Mouse (Mus musculus): ENCODE results near the gene Prkacb. TPM values are rescaled to one million over a fixed set of nuclear protein-coding genes. Genes with fewer than 3 reads are reported as not detected.

Prkacb gene
- 37.5 and 40.9 TPM in 2 replicates for polyA plus RNA-seq (2015; fragmentation: Nextera tagmentation; extraction: Ambion mirVana)

- peak within 1 kb of the TSS; percentile 96 for H3K27ac ChIP-seq (ENCODE audit: low read length)
- DNase-seq (ENCODE audit: low spot score) (peak; percentile 88), ATAC-seq (peak; percentile 97)
- 0 out of 2 replicates have a peak, but pooled peaks cover 3% of the 10 kb centered on the region for H3K4me1 ChIP-seq (ENCODE audit: insufficient read depth, low read depth, low read length)
- peak within 1 kb of the TSS; percentile 80 for H3K4me2 ChIP-seq (replicated peaks; ENCODE audit: low read depth, low read length)
- WGBS: 0% methylated on average over 33 of the region's 60 CpGs
- H3K36me3 ChIP-seq (ENCODE audit: insufficient read depth, low read length): no peaks in the 10 kb centered on the region
- no peak for TF ChIP-seq EP300 (IDR thresholded peaks at IDR 0.05)
- no peak for TF ChIP-seq CTCF (IDR thresholded peaks at IDR 0.05)
- H3K27me3 ChIP-seq (replicated peaks; ENCODE audit: insufficient read depth, low read length): 0 out of 2 replicates have a peak, but pooled peaks cover 2% of the 10 kb centered on the region
- H3K9me3 ChIP-seq (ENCODE audit: low read length): no peaks in the 10 kb centered on the region
- peak within 1 kb of the TSS; percentile 86 for H3K9ac ChIP-seq (replicated peaks; ENCODE audit: low read depth)
- peak within 1 kb of the TSS; percentile 98 for H3K4me3 ChIP-seq (ENCODE audit: low read depth, low read length)
Measured at GRCm38 (mm10) chr3:146812901-146813393, at the start of gene Prkacb. Gene Prkacb, minus strand, starts transcription at chr3:146812990.

DNA sequence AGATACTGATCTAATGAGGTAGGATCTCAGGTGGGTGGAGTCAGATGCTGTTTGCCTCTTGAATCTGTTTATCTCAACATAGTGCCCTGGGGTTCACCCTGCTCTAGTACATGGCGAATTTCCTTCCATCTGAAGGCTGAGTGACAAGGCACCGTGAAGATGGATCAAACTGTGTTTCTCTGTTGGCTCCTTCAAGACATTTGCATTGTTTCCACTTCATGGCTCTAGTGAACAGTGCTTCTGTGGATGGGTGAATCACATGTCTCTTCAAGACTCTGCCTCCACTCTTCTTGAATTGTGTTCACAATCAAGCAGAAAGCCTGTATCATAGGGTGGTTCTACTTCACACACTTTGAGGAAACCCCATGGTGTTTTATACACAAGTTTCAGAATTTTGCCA is 47.5 kb upstream of the Prkacb start:
- DNase-seq (ENCODE audit: low spot score): no peak
- Histone ChIP-seq H3K9me3 (ENCODE audit: low read length) (no peaks in the 10 kb centered on the region), H3K27me3 (replicated peaks; ENCODE audit: insufficient read depth, low read length) (no peaks in the 10 kb centered on the region), H3K36me3 (ENCODE audit: insufficient read depth, low read length) (no peaks in the 10 kb centered on the region), H3K27ac (ENCODE audit: low read length) (no peak overlapping the region), H3K9ac (replicated peaks; ENCODE audit: low read depth) (no peak overlapping the region), H3K4me1 (ENCODE audit: insufficient read depth, low read depth, low read length) (no peaks in the 10 kb centered on the region), H3K4me3 (ENCODE audit: low read depth, low read length) (no peak overlapping the region), H3K4me2 (replicated peaks; ENCODE audit: low read depth, low read length) (no peak overlapping the region)
- TF ChIP-seq EP300 (IDR thresholded peaks at IDR 0.05) (no peak), CTCF (IDR thresholded peaks at IDR 0.05) (no peak)
- WGBS: 75% methylated on average over 2 of the region's 2 CpGs
- ATAC-seq: no peak

GRCm38 (mm10) chr3:146857373-146857772 is 44.6 kb upstream of the Prkacb start:
- H3K36me3 ChIP-seq (ENCODE audit: insufficient read depth, low read length): no peaks in the 10 kb centered on the region
- 90% methylated on average over 10 of the region's 10 CpGs for WGBS

DNA sequence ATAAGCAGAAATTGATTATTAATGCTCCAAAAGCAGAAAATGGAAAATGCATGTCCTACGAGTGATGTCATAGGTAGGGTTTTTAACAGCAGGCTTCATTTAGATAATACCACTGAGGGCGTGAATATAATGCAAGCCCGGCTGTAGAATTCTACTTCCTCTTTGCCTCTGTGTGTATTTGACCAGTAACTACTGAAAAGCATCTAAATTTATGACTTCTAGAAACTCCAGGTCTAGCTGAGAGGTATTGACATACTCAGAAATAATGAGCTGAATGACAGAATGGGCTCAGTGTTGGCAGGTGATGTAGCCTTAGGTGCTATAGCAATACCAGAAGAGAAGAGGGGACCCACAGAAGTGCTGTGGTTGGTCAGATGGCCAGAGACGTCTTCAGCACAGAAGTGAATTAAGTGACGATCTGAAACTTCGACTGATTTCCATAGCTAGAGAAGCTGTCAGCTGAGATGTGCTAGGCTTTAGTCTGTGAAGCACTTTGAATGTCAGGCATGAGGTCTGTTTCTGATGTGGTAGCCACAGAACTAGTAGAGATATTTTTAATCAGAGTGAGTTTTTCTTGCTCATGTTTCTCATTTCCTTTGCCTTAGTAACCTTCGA is 41.8 kb upstream of the Prkacb start:
- no peak overlapping the region for H3K27ac ChIP-seq (ENCODE audit: low read length)
- ATAC-seq: no peak
- no peaks in the 10 kb centered on the region for H3K9me3 ChIP-seq (ENCODE audit: low read length)
- no peaks in the 10 kb centered on the region for H3K36me3 ChIP-seq (ENCODE audit: insufficient read depth, low read length)
- TF ChIP-seq EP300 (IDR thresholded peaks at IDR 0.05) (no peak), CTCF (IDR thresholded peaks at IDR 0.05) (no peak)
- WGBS: 75% methylated on average over 7 of the region's 7 CpGs
- H3K4me2 ChIP-seq (replicated peaks; ENCODE audit: low read depth, low read length): no peak overlapping the region
- H3K27me3 ChIP-seq (replicated peaks; ENCODE audit: insufficient read depth, low read length): no peaks in the 10 kb centered on the region
- H3K4me1 ChIP-seq (ENCODE audit: insufficient read depth, low read depth, low read length): no peaks in the 10 kb centered on the region
- no peak overlapping the region for H3K9ac ChIP-seq (replicated peaks; ENCODE audit: low read depth)
- no peak overlapping the region for H3K4me3 ChIP-seq (ENCODE audit: low read depth, low read length)
- no peak for DNase-seq (ENCODE audit: low spot score)

More at GRCm38 (mm10) chr3:146857373-146857772, 44.6 kb upstream of the Prkacb start:
- no peak overlapping the region for H3K4me3 ChIP-seq (ENCODE audit: low read depth, low read length)
- H3K27ac ChIP-seq (ENCODE audit: low read length): no peak overlapping the region
- no peak overlapping the region for H3K4me2 ChIP-seq (replicated peaks; ENCODE audit: low read depth, low read length)
- no peak for DNase-seq (ENCODE audit: low spot score)
- no peak overlapping the region for H3K9ac ChIP-seq (replicated peaks; ENCODE audit: low read depth)
- no peaks in the 10 kb centered on the region for H3K4me1 ChIP-seq (ENCODE audit: insufficient read depth, low read depth, low read length)
- no peak for ATAC-seq
- TF ChIP-seq EP300 (IDR thresholded peaks at IDR 0.05) (no peak), CTCF (IDR thresholded peaks at IDR 0.05) (no peak)
- no peaks in the 10 kb centered on the region for H3K27me3 ChIP-seq (replicated peaks; ENCODE audit: insufficient read depth, low read length)
- no peaks in the 10 kb centered on the region for H3K9me3 ChIP-seq (ENCODE audit: low read length)

DNA sequence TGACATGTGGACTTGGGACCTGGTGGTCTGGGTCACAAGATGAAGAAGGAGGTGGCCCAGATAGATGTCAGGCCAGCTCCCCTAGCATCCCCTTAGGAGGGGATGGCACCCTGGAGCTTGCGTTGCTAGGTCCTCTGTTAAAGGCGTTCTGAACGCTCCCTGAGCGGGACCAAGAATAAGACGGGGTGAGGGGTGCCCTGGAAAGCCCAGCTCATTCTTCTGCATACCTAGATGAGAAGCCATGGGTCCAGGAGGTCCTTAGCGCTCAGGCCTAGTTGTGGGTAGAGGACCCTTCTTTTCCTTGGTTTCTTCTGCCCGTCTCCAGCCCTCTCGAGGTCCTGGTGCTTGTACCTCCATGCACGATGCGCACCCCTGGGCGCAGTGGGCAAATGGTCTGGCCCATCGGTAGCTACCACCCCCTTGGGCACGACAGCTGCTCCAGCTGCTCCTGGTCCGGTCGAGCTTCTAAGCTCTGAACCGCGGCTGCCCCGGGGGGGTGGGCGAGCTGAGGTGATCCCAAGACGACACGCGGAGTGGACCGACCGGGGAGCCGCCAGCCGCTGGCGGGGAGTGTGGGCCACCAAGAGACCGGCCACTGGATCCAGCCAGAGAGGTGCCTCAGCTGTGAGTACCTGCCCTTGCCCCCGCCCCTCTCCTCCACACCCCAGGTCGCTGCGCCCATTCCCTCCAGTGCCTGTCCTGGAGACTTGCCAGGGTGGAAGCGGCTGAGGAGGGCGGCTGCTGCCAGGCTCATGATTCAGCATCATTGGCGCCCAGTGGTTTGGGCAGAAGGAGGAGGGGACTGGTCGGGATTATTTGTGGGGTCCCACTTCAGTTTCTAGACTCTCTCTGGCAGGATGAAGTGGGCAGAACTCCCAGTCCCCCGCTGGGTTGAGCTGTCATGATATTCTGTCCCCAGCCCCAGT is 39.4 kb upstream of the Prkacb start, which contains the start of gene Ttll7:
Gene Ttll7, plus strand, starts transcription at position 402 of the 926 bp plus-strand sequence.
- H3K9ac ChIP-seq (replicated peaks; ENCODE audit: low read depth): peak within 1 kb of the TSS; percentile 75

DNA sequence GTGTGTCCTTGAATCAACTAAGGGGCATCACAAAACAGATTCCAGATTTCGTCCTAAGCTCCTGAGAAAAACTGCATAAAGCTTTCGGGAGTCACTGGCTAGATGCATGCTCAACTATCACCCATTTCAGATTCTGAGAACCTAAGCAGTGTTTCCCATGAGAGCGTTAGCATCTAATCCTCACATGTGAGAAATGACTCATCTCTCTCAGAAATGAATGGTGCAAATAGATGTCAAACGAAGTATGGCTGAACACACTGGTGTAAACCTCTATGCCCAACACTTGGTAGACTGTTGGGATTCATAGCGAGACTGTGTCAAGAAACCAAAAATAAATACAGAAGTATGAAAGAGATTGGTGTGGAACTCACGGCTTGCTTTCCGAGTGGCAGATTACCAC is 36.6 kb upstream of the Prkacb start:
- no peak overlapping the region for H3K27ac ChIP-seq (ENCODE audit: low read length)
- DNase-seq (ENCODE audit: low spot score) (no peak), ATAC-seq (no peak)
- no peaks in the 10 kb centered on the region for H3K27me3 ChIP-seq (replicated peaks; ENCODE audit: insufficient read depth, low read length)
- no peak overlapping the region for H3K4me3 ChIP-seq (ENCODE audit: low read depth, low read length)
- no peaks in the 10 kb centered on the region for H3K9me3 ChIP-seq (ENCODE audit: low read length)
- no peak overlapping the region for H3K4me2 ChIP-seq (replicated peaks; ENCODE audit: low read depth, low read length)
- 87% methylated on average over 7 of the region's 7 CpGs for WGBS
- no peak overlapping the region for H3K9ac ChIP-seq (replicated peaks; ENCODE audit: low read depth)
- TF ChIP-seq EP300 (IDR thresholded peaks at IDR 0.05) (no peak), CTCF (IDR thresholded peaks at IDR 0.05) (no peak)
- H3K36me3 ChIP-seq (ENCODE audit: insufficient read depth, low read length): no peaks in the 10 kb centered on the region
- H3K4me1 ChIP-seq (ENCODE audit: insufficient read depth, low read depth, low read length): no peaks in the 10 kb centered on the region

More for the DNA sequence above, 39.4 kb upstream of the Prkacb start, which contains the start of gene Ttll7:
- no peaks in the 10 kb centered on the region for H3K9me3 ChIP-seq (ENCODE audit: low read length)
- peak within 1 kb of the TSS; percentile 62 for H3K4me2 ChIP-seq (replicated peaks; ENCODE audit: low read depth, low read length)
- H3K36me3 ChIP-seq (ENCODE audit: insufficient read depth, low read length): no peaks in the 10 kb centered on the region
- no peaks in the 10 kb centered on the region for H3K27me3 ChIP-seq (replicated peaks; ENCODE audit: insufficient read depth, low read length)
- peak within 1 kb of the TSS; percentile 66 for H3K27ac ChIP-seq (ENCODE audit: low read length)
- TF ChIP-seq EP300 (IDR thresholded peaks at IDR 0.05): peak; percentile 53; the same call in 1 of the 2 replicates
- no peak for TF ChIP-seq CTCF (IDR thresholded peaks at IDR 0.05)
- 0% methylated on average over 33 of the region's 36 CpGs for WGBS
- peak; percentile 92 for DNase-seq (ENCODE audit: low spot score)
- no peaks in the 10 kb centered on the region for H3K4me1 ChIP-seq (ENCODE audit: insufficient read depth, low read depth, low read length)
- ATAC-seq: peak; percentile 98
- peak within 1 kb of the TSS; percentile 62 for H3K4me3 ChIP-seq (ENCODE audit: low read depth, low read length)

Data from lung, postnatal 0 days (tissue).